Mouse (Mus musculus) bone marrow macrophage, adult 2 months (primary cell): ENCODE results near the gene Sumo1.

Source experiments
- CTCF ChIP-seq: IDR thresholded peaks from 2 replicates; pipeline ENCODE4 v1.5.1; 2012; ENCODE audit warnings: low read depth, mild to moderate bottlenecking, low read length, moderate library complexity
- POLR2A ChIP-seq: IDR thresholded peaks from 2 replicates; pipeline ENCODE4 v1.6.1; 2012; ENCODE audit warnings: mild to moderate bottlenecking, low read depth, low read length, borderline replicate concordance

- no peak for TF ChIP-seq CTCF
- peak; percentile 43; the same call in 1 of the 2 replicates for TF ChIP-seq POLR2A
Observed at GRCm38 (mm10) chr1:59684819-59685755, 14.5 kb upstream of the Sumo1 start, which contains the start of gene Nop58.
